Mouse (Mus musculus): ENCODE results near the gene Armh1.

DNA sequence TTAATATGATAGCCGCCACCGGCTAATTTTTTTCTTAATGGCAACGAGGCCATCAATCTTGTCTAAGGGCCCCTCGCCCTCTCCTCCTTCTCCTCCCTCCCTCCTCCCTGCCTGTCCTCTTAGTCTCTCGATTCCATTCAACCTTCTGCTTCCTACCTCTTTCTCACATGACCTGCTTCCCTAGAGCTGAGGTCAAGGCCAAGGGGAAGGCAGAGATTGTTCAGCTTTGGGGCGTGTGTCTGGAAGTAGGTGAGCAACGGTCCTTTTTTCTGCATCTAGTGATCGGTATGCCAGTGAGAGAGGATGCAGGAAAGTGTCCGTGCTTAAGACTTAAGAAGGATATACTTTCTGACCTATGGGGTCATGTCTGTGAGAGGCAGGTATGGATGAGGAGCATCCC is 45.9 kb upstream of the Armh1 start:
- no peak for TF ChIP-seq POLR2A (IDR thresholded peaks at IDR 0.05; ENCODE audit: insufficient read depth, low read length)
- no peak for TF ChIP-seq CTCF (IDR thresholded peaks at IDR 0.05; ENCODE audit: low read depth, low read length)

All from ES-Bruce4 (cell line).